Mouse (Mus musculus) adipose tissue, adult 10 weeks (tissue): ENCODE results near the gene Paxip1. TPM values are rescaled to one million over a fixed set of nuclear protein-coding genes. Genes with fewer than 3 reads are reported as not detected.

Experiments used
- polyA plus RNA-seq: library from polyadenylated mRNA; stranded (reverse); fragments of 350-450 nt; fragmentation: Illumina TruSeq; extraction: RNeasy Lipid Tissue Mini Kit (QIAGEN cat#74804); gene quantifications from one replicate; pipeline ENCODE4 v1.2.3, GENCODE M21; 2014; ENCODE audit warnings: low read depth, low replicate concordance

Paxip1 gene
- 14.6 TPM for polyA plus RNA-seq

DNA sequence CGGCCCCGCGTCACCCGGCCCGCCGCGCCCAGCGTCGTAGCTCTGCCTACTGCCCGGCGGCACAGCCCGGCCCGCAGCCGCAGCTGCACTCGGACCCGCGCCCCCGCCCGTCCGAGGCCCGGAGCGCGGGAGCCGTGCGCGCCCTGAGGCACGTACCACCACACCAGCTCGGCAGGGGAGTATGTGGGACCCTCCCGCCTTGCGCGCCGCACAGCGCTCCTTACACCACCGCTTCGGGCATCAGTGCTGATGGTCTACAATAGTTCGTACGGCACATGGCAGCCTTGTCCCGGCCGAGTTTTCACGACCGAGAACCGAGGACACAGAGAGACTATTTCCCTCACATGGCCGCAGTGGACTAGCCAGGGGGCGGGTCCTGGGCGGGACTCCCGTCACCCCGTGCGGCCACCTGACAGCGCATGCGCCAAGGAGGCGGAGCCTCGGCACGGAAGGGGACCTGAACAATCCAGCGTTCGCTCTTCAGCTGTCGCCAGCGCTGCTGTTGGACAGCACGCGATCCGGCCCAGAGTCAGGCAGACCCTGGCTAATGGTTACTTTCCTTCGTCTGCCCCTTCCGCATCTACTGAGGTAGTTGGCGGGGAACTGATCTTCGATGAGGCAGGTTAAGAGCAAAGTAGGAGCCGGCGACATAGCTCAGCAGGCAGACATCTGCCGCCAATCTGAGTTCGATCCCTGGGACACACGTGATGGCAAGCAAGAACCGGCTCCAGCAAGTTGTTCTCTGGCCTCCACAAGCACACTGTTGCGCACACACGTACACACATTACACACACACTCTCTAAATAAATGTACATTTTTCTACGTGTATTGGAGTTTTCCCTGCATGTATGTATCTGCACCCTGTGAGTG lies at the start of gene Paxip1:
Gene Paxip1, minus strand, starts transcription at position 389 of the 870 bp plus-strand sequence.

Other genes with a start within 250 kb of the Paxip1 start
- gene Htr5a, start 50.5 kb upstream of the Paxip1 start, polyA plus RNA-seq, result not detected